Mouse (Mus musculus) midbrain, postnatal 0 days (tissue): ENCODE measurements at regions not wholly inside any gene's neighbourhood (a gene's known extent, or its start where the extent isn't known, plus 50 kb on each side); places are given as distances from the start of the nearest gene placed in this dataset.

ENCODE experiments used
- ATAC-seq: fragments of 200-750 bp; cut with Nextera tagmentation; 2 replicates; pipeline ENCODE4 v1.8.0; 2017; ENCODE audit warnings: moderate number of reproducible peaks, mild to moderate bottlenecking, moderate TSS enrichment, moderate library complexity; ENCODE audit not compliant: low FRiP score
- DNase-seq: peaks from one replicate; pipeline ENCODE4 v3.0.0-alpha.2; 2015; ENCODE audit warnings: low spot score
- H3K27ac ChIP-seq: fragments of 300-500 bp; sonication (generic); 2 replicates; pipeline ENCODE4 v1.5.1; 2014; ENCODE audit warnings: low read depth, mild to moderate bottlenecking, low read length, mixed read lengths
- H3K27me3 ChIP-seq: fragments of 300-500 bp; sonication (generic); 2 replicates; pipeline ENCODE4 v1.6.1; 2014; ENCODE audit warnings: low read length, control low read depth, mixed read lengths; ENCODE audit not compliant: insufficient read depth
- H3K36me3 ChIP-seq: fragments of 300-500 bp; sonication (generic); 2 replicates; pipeline ENCODE4 v1.6.1; 2014; ENCODE audit warnings: low read length, control low read depth, mixed read lengths; ENCODE audit not compliant: insufficient read depth
- H3K4me1 ChIP-seq: fragments of 300-500 bp; sonication (generic); 2 replicates; pipeline ENCODE4 v1.6.1; 2014; ENCODE audit warnings: mild to moderate bottlenecking, control low read depth, antibody characterized with exemption, low read length, mixed read lengths; ENCODE audit not compliant: insufficient read depth
- H3K4me2 ChIP-seq: fragments of 300-500 bp; sonication (generic); 2 replicates; pipeline ENCODE4 v1.6.1; 2014; ENCODE audit warnings: low read depth, mild to moderate bottlenecking, low read length, mixed read lengths; ENCODE audit not compliant: poor library complexity, severe bottlenecking
- H3K4me3 ChIP-seq: fragments of 300-500 bp; sonication (generic); 2 replicates; pipeline ENCODE4 v1.5.1; 2014; ENCODE audit warnings: low read depth, mild to moderate bottlenecking, low read length, moderate library complexity
- H3K9ac ChIP-seq: fragments of 300-500 bp; sonication (generic); replicated peaks from 2 replicates; pipeline ENCODE4 v1.6.1; 2014; ENCODE audit warnings: mild to moderate bottlenecking, low read length, moderate library complexity, mixed read lengths; ENCODE audit not compliant: poor library complexity, severe bottlenecking
- H3K9me3 ChIP-seq: fragments of 300-500 bp; sonication (generic); 2 replicates; pipeline ENCODE4 v1.6.1; 2016; ENCODE audit warnings: low read length, control low read depth
- CTCF ChIP-seq: IDR thresholded peaks from 2 replicates; pipeline ENCODE4 v1.5.1; 2016; ENCODE audit warnings: antibody characterized with exemption, mild to moderate bottlenecking
- WGBS: fragments of 180-500 bp; shearing (Covaris S2); extraction: QIAGEN DNeasy Blood & Tissue Kit; methylation state at CpG from one replicate; pipeline ENCODE4 v1.1.7; 2014; 5-methylcytosine and 5-hydroxymethylcytosine counted together

DNA sequence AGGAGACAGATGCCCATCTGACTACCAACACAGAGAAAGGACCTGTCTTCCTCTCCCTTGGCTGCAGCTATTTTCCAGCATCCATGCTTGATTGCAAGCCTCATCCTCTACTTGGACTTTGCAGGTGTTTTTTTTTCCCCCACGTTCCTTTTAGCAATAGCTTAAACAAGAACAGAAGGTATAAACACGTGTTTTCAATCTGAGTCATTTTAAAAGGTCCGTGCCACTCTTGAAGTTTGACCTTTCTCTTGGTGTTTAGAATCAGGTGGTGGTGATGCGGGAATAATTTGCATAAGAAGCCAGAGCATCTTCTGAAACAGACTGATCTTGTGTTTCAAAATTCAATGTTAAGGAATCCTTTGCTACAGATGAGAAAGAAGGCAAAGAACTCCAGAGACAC is 86.3 kb upstream of the App start:
- DNase-seq (no peak), ATAC-seq (no peak)
- no peaks in the 10 kb centered on the region for H3K36me3 ChIP-seq
- H3K4me1 ChIP-seq = no peaks in the 10 kb centered on the region
- H3K9ac ChIP-seq = no peak overlapping the region
- no peaks in the 10 kb centered on the region for H3K9me3 ChIP-seq
- 67% methylated on average over 4 of the region's 4 CpGs for WGBS
- H3K4me3 ChIP-seq = no peak overlapping the region
- no peaks in the 10 kb centered on the region for H3K27me3 ChIP-seq
- no peak overlapping the region for H3K27ac ChIP-seq
- H3K4me2 ChIP-seq = no peak overlapping the region
- no peak for TF ChIP-seq CTCF

- Histone ChIP-seq H3K4me2 (no peak overlapping the region), H3K27ac (no peak overlapping the region), H3K4me1 (no peaks in the 10 kb centered on the region), H3K4me3 (no peak overlapping the region), H3K9me3 (no peaks in the 10 kb centered on the region), H3K36me3 (no peaks in the 10 kb centered on the region), H3K27me3 (no peaks in the 10 kb centered on the region), H3K9ac (no peak overlapping the region)
- DNase-seq (no peak), ATAC-seq (no peak)
- TF ChIP-seq CTCF = no peak
- WGBS = 61% methylated on average over 1 of the region's 1 CpGs
Observed at GRCm38 (mm10) chr16:85247301-85247700, 73.7 kb upstream of the App start.

GRCm38 (mm10) chr16:85233037-85233436 is 59.5 kb upstream of the App start:
- Histone ChIP-seq H3K9ac (no peak overlapping the region), H3K4me3 (no peak overlapping the region), H3K27me3 (no peaks in the 10 kb centered on the region), H3K9me3 (no peaks in the 10 kb centered on the region), H3K27ac (no peak overlapping the region), H3K4me2 (no peak overlapping the region), H3K36me3 (no peaks in the 10 kb centered on the region), H3K4me1 (no peaks in the 10 kb centered on the region)
- 100% methylated on average over 1 of the region's 1 CpGs for WGBS
- ATAC-seq (no peak), DNase-seq (no peak)
- no peak for TF ChIP-seq CTCF

- no peak overlapping the region for H3K9ac ChIP-seq
- 78% methylated on average over 6 of the region's 6 CpGs for WGBS
- no peaks in the 10 kb centered on the region for H3K9me3 ChIP-seq
- no peaks in the 10 kb centered on the region for H3K4me1 ChIP-seq
- no peak for TF ChIP-seq CTCF
- DNase-seq (no peak), ATAC-seq (no peak)
- no peak overlapping the region for H3K4me3 ChIP-seq
- no peak overlapping the region for H3K27ac ChIP-seq
- no peak overlapping the region for H3K4me2 ChIP-seq
- H3K27me3 ChIP-seq = no peaks in the 10 kb centered on the region
- H3K36me3 ChIP-seq = no peaks in the 10 kb centered on the region
Observed at GRCm38 (mm10) chr16:85231908-85232467, 58.4 kb upstream of the App start.

DNA sequence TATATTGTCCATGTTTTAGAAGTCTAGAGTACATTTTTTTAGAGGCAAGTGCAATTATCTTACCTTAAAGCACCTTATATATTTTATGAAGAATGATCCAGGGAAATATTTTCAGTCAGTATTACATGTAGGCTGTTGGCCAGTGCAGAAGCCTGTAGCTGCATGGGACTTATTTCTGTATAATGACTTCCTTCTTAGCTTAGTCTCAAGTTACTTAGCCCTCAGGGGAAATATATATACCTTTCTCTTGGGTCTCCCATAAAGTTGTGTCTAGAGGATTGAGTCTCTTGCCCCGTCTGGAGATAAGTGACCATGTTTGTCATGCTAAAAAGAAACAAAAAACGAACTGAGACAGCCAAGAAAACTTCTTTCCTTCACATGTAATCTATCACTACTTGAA is 57.8 kb upstream of the App start:
- Histone ChIP-seq H3K9me3 (no peaks in the 10 kb centered on the region), H3K36me3 (no peaks in the 10 kb centered on the region), H3K4me2 (no peak overlapping the region), H3K9ac (no peak overlapping the region), H3K4me1 (no peaks in the 10 kb centered on the region), H3K27me3 (no peaks in the 10 kb centered on the region), H3K4me3 (no peak overlapping the region), H3K27ac (no peak overlapping the region)
- ATAC-seq (no peak), DNase-seq (no peak)
- TF ChIP-seq CTCF = no peak
- WGBS = 71% methylated on average over 2 of the region's 2 CpGs

DNA sequence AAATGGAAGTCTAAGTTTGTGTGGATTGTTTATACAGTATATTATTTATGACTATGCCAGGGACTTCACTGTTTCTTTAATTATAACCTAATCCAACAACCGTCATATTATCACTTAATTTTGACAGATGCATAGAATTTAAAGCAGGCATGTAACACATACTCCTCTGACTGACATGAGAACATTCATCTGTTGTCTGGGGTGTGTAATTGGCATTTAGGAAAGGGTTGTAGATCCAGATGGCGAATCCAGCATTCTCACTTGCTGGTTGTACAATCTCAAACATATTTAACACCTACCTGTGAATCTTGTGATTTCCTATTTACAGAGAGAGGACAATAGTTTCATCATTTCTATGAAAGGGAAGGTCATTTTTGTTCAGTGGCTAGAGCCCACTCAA is 50.8 kb upstream of the App start:
- DNase-seq = no peak
- TF ChIP-seq CTCF = no peak
- WGBS = 82% methylated on average over 2 of the region's 2 CpGs

More for the DNA sequence above, 50.8 kb upstream of the App start:
- no peaks in the 10 kb centered on the region for H3K4me1 ChIP-seq
- no peak overlapping the region for H3K9ac ChIP-seq
- H3K4me3 ChIP-seq = no peak overlapping the region
- H3K27ac ChIP-seq = no peak overlapping the region
- H3K9me3 ChIP-seq = no peaks in the 10 kb centered on the region
- no peak overlapping the region for H3K4me2 ChIP-seq
- no peak for ATAC-seq
- H3K27me3 ChIP-seq = no peaks in the 10 kb centered on the region
- H3K36me3 ChIP-seq = no peaks in the 10 kb centered on the region
